8 mouse cellular contexts compared by ENCODE assay signal in genomic region chr7:6343501-6344071, GRCm38 (mm10). TPM values are rescaled to one million over a fixed set of nuclear protein-coding genes. Genes with fewer than 3 reads are reported as not detected.
DNase-seq lines count a peak whose midpoint lies in the region; ATAC-seq lines count a peak whose summit lies in the region.

TSS of gene Gm3854 (plus strand) at chr7:6343759.

- H3K4me3 ChIP-seq in macrophage (ENCODE audit: inconsistent target) = peak within 1 kb of the TSS; percentile 32

- ATAC-seq in inflammation-experienced regulatory T-cells, adult 6 months = peak; percentile 74

- no peaks in the 10 kb centered on the region for H3K36me3 ChIP-seq in macrophage (ENCODE audit: inconsistent target)

- H3K79me2 ChIP-seq in macrophage (ENCODE audit: inconsistent target) = no peaks in the 10 kb centered on the region

- peak; percentile 39 for DNase-seq in adrenal gland, adult 8-10 months
- DNase-seq in embryo, embryonic 10 days (ENCODE audit: low spot score) = peak; percentile 88
- peak; percentile 22 for DNase-seq in gastrocnemius, postnatal 14 days
- DNase-seq in left cerebral cortex, adult 8-10 months (ENCODE audit: low spot score in 2 of 2) = peak; percentile 74 to 77
- DNase-seq in right cerebral cortex, adult 2 months (ENCODE audit: low spot score in 2 of 2) = peak; percentile 85 to 91
- DNase-seq in spleen, postnatal 4 days (ENCODE audit: low spot score in 2 of 2) = no peak

- no peak within 1 kb of the TSS for H3K27ac ChIP-seq in macrophage

- intact Hi-C loops in gastrocnemius, postnatal 14 days (cut with DNase I; ENCODE audit: low total_unique reads) = no loop called here

- WGBS in macrophage (ENCODE audit: missing documents) = 2% methylated on average over 26 of the region's 26 CpGs

RNA-seq across cellular contexts. Expression of gene Gm3854, which starts in this region (rescaled TPM):
- total RNA-seq in adrenal gland, adult 8-10 months (2022) = 1 to 10 TPM; 1.0 to 2.2 (median 1.4) TPM
- under 1 TPM; 0.06 to 0.11 TPM for total RNA-seq in gastrocnemius, postnatal 14 days (2021)
- polyA plus RNA-seq in inflammation-experienced regulatory T-cells, adult 6 months (2017; shearing (Covaris generic)) = under 1 TPM in 2 of 3 experiments, not detected in 1; 0.62 to 0.90 TPM
- 1 to 10 TPM; 5.0 to 6.8 (median 5.9) TPM for total RNA-seq in left cerebral cortex, adult 8-10 months (2022)
- total RNA-seq in macrophage (2018; cell fraction: chromatin; rRNA removed) = under 1 TPM in 1 of 26 experiments, not detected in 25; 0.31 TPM
- total RNA-seq in macrophage (2018; cell fraction: cytosol; rRNA removed) = under 1 TPM in 1 of 26 experiments, not detected in 25; 0.05 TPM
- under 1 TPM in 2 of 26 experiments, not detected in 24; 0.21 to 0.34 TPM for total RNA-seq in macrophage (2018; cell fraction: nucleus; rRNA removed)
- 0.07 TPM in 1 of 3 replicates, not detected in the others for polyA plus RNA-seq in macrophage (2018)

Comparison
In these comparisons a context has a peak if more than half of its experiments do, and no peak if none do; other contexts are left out.
1. Peak in DNase-seq in gastrocnemius, postnatal 14 days; RNA of the gene not detected or under 1 TPM.
2. Peak in ATAC-seq in inflammation-experienced regulatory T-cells, adult 6 months; RNA of the gene not detected or under 1 TPM.
3. DNase-seq: peak in adrenal gland, adult 8-10 months (single experiment), embryo, embryonic 10 days (single experiment), left cerebral cortex, adult 8-10 months (2 of 2) and right cerebral cortex, adult 2 months (2 of 2); none in spleen, postnatal 4 days (0 of 2).